Mouse (Mus musculus) intestine, embryonic 14.5 days (tissue): ENCODE measurements at regions not wholly inside any gene's neighbourhood (a gene's known extent, or its start where the extent isn't known, plus 50 kb on each side); places are given as distances from the start of the nearest gene placed in this dataset.

Source experiments
- ATAC-seq: fragments of 200-750 bp; cut with Nextera tagmentation; replicated peaks from 2 replicates; pipeline ENCODE4 v1.8.0; 2017; ENCODE audit warnings: low read depth, moderate number of reproducible peaks, moderate TSS enrichment, moderate library complexity; ENCODE audit not compliant: low FRiP score, low TSS enrichment
- DNase-seq: peaks from one replicate; pipeline ENCODE4 v3.0.0-alpha.2; 2018; ENCODE audit warnings: low spot score
- H3K27ac ChIP-seq: fragments of 300-500 bp; sonication (generic); 2 replicates; pipeline ENCODE4 v1.5.1; 2014; ENCODE audit warnings: low read depth, mild to moderate bottlenecking, control low read depth
- H3K27me3 ChIP-seq: fragments of 300-500 bp; sonication (generic); replicated peaks from 2 replicates; pipeline ENCODE4 v1.6.1; 2014; ENCODE audit warnings: low read length, control low read depth; ENCODE audit not compliant: control insufficient read depth, insufficient read depth
- H3K36me3 ChIP-seq: fragments of 300-500 bp; sonication (generic); 2 replicates; pipeline ENCODE4 v1.6.1; 2014; ENCODE audit warnings: low read length, control low read depth; ENCODE audit not compliant: control insufficient read depth, insufficient read depth
- H3K4me1 ChIP-seq: fragments of 300-500 bp; sonication (generic); replicated peaks from 2 replicates; pipeline ENCODE4 v1.6.1; 2014; ENCODE audit warnings: low read length, control low read depth, mixed read lengths; ENCODE audit not compliant: control insufficient read depth, insufficient read depth
- H3K4me2 ChIP-seq: fragments of 300-500 bp; sonication (generic); 2 replicates; pipeline ENCODE4 v1.6.1; 2014; ENCODE audit warnings: low read length
- H3K4me3 ChIP-seq: fragments of 300-500 bp; sonication (generic); 2 replicates; pipeline ENCODE4 v1.5.1; 2014; ENCODE audit warnings: low read depth, low read length, control low read depth, mixed read lengths
- H3K9ac ChIP-seq: fragments of 300-500 bp; sonication (generic); 2 replicates; pipeline ENCODE4 v1.6.1; 2014; ENCODE audit warnings: mild to moderate bottlenecking, low read length
- H3K9me3 ChIP-seq: fragments of 300-500 bp; sonication (generic); 2 replicates; pipeline ENCODE4 v1.6.1; 2016; ENCODE audit warnings: low read length, control low read depth; ENCODE audit not compliant: control insufficient read depth
- WGBS: fragments of 180-500 bp; shearing (Covaris S2); extraction: QIAGEN DNeasy Blood & Tissue Kit; methylation state at CpG from one replicate; pipeline ENCODE4 v1.1.7; 2014; 5-methylcytosine and 5-hydroxymethylcytosine counted together

DNA sequence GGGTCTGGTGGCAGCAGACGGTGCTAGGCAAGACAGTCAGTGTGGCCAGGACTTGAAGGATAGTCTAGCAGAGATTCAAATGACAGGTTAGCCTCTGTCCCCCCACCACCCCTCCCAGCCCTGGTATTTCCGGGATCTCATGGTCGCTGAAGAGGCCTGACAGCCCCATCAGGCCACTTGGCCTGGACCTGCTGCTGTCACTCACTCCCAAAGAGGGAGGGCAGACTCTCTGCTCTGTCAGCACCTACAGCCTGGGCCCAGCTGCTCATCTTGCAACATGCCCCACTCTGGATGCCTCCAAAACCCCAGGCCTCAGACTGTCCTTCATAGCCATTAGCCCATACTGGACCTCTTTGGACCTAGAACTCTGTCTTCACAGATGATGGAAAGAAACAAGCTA is 89.0 kb downstream of the Ephb3 start:
- DNase-seq, result no peak
- Histone ChIP-seq H3K4me1 (peaks cover 40% of the 10 kb centered on the region), H3K9ac (no peak overlapping the region), H3K36me3 (no peaks in the 10 kb centered on the region), H3K4me3 (no peak overlapping the region), H3K27ac (no peak overlapping the region), H3K27me3 (no peaks in the 10 kb centered on the region), H3K9me3 (no peaks in the 10 kb centered on the region), H3K4me2 (no peak overlapping the region)
- 35% methylated on average over 3 of the region's 3 CpGs for WGBS
- no peak for ATAC-seq

DNA sequence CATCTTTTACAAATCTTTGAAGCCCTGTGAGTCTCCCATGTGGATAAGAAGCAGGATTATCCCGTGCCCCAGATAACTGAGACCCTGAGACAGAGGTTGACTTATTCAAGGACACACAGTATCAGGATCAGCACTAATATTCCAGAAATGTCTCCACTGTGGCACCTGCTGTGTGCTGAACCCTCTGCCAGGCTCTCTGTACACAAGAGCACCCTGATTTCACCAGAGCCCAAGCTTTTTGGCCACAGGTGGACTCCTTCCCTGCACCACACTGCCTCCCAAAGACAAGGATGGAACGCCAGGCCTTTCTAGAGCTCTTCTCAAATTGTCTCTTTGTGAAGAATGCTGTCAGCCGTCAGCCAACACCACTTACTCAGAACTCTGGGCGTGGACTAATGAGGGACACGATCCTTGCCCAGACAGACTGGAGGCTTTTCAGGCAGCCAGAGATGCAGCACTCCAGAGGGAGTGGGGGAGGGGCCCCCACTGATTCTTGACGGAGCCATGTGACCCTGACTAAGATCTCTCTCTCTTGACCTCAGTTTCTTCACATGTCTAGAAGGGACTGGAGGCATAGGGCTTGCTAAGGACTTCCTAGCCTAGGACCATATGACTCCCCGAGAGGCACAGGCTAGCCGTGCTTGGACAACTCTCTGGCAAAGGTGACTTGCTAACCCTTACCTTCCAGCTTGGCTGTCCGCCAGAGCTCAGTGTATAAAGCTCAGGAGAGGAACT is 90.3 kb downstream of the Ephb3 start:
- Histone ChIP-seq H3K27ac (no peak overlapping the region), H3K4me3 (no peak overlapping the region), H3K9me3 (no peaks in the 10 kb centered on the region), H3K36me3 (no peaks in the 10 kb centered on the region), H3K9ac (no peak overlapping the region), H3K4me1 (peaks cover 36% of the 10 kb centered on the region), H3K27me3 (no peaks in the 10 kb centered on the region), H3K4me2 (no peak overlapping the region)
- 22% methylated on average over 9 of the region's 9 CpGs for WGBS
- no peak for DNase-seq
- ATAC-seq, result peak; percentile 48; the same call in 1 of the 2 replicates

DNA sequence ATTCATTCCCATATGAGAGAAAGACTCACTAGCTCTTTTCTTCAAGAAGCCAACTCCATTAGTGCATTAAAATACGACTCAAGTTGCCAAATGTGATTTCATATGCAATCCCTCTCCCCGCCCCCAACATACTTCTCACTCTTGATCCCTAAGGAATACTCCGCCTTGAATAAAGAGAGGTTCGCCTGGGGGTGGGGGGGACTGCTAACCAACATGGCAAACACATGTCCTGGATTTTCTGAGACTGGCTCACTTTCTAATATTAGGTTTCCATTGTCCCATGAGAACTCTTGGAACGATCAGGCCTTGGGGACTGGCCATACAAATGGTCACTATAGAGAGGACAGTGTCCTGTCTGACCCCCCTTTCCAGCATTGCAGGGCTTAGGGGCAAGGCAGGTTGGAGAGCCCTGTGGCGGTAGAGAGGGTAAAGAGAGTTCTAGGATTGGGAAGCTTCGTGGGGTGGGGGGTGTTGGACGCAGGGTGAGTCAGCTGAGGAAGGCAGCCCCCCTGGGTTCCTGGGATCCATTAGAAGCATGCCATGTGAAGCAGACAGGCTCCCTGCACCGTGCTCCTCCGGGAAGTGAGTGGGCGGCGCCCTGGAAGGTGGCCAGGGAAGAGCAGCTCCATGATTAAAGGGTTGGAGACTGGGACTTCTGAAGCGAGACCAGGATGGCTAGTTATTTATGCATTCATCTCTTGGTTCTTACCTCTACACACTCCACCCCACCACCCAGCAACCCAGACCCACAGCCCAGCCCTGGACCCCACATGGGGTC is 91.6 kb downstream of the Ephb3 start:
- Histone ChIP-seq H3K4me2 (no peak overlapping the region), H3K27me3 (no peaks in the 10 kb centered on the region), H3K36me3 (no peaks in the 10 kb centered on the region), H3K9ac (no peak overlapping the region), H3K4me3 (no peak overlapping the region), H3K4me1 (peaks cover 36% of the 10 kb centered on the region), H3K9me3 (no peaks in the 10 kb centered on the region), H3K27ac (no peak overlapping the region)
- DNase-seq (no peak), ATAC-seq (no peak)
- 64% methylated on average over 13 of the region's 13 CpGs for WGBS

DNA sequence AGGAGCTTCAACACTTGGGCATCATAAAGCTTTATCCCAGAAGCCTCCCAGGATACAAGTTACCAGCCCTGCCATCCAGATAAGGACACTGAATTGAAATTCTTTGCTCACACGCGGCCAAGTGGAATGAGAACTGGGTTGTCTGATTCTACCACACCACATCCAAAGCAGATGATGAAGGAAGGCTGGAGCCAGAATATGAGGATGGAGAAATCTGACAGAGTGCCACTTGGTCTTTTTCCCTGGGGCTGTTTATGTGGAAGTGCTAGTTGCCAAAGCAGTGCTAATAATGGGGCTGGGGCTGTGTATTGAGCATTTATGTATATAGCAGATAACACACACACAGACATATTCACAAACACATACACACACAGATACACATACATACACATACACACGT is 92.2 kb downstream of the Ephb3 start:
- Histone ChIP-seq H3K27ac (no peak overlapping the region), H3K9me3 (no peaks in the 10 kb centered on the region), H3K27me3 (no peaks in the 10 kb centered on the region), H3K4me1 (peaks cover 36% of the 10 kb centered on the region), H3K9ac (no peak overlapping the region), H3K4me3 (no peak overlapping the region), H3K36me3 (no peaks in the 10 kb centered on the region), H3K4me2 (no peak overlapping the region)
- ATAC-seq (no peak), DNase-seq (no peak)
- 77% methylated on average over 3 of the region's 3 CpGs for WGBS

DNA sequence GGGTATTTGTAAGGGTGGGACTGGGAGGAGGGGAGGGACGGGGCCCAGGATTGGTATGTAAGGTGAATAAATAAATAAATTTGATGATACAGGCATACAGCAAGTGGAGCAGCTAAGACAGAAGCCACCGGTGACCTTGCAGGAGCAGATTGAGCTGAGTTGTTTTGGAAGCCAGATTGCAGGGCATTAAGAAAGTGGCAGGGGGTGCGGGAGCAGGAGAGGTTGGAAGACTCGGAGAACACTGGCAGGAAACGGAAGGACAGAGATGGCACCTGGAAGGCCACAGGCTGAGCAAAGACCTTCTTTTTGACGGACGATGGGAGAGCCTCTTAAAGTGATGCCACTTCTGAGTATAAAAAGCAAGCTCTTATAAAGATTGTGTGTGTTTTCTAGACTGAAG is 94.3 kb downstream of the Ephb3 start:
- Histone ChIP-seq H3K4me1 (peaks cover 24% of the 10 kb centered on the region), H3K9ac (no peak overlapping the region), H3K36me3 (no peaks in the 10 kb centered on the region), H3K27ac (no peak overlapping the region), H3K4me3 (no peak overlapping the region), H3K9me3 (no peaks in the 10 kb centered on the region), H3K4me2 (no peak overlapping the region), H3K27me3 (no peaks in the 10 kb centered on the region)
- WGBS, result 72% methylated on average over 7 of the region's 7 CpGs
- ATAC-seq, result no peak
- no peak for DNase-seq

DNA sequence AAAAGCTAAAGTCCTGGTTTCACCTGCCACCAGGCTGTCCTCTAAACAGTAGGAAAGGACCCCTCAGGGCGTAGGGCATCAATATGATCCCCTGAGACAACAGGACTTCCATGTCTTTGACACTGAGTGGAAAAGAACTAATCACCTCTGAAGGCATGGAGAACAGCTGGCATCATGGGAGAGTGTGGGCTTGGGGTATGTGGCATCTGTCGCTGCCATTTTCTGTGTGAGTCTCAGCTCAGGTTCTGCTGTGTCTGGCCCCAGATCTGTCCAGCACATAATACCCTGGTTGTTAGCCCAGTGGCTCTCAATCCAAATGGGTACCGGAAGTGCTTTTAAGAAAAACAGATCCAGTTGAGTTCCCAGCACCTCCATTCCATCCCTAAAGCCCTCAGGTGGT is 101.3 kb downstream of the Ephb3 start:
- Histone ChIP-seq H3K4me2 (no peak overlapping the region), H3K27me3 (no peaks in the 10 kb centered on the region)

DNA sequence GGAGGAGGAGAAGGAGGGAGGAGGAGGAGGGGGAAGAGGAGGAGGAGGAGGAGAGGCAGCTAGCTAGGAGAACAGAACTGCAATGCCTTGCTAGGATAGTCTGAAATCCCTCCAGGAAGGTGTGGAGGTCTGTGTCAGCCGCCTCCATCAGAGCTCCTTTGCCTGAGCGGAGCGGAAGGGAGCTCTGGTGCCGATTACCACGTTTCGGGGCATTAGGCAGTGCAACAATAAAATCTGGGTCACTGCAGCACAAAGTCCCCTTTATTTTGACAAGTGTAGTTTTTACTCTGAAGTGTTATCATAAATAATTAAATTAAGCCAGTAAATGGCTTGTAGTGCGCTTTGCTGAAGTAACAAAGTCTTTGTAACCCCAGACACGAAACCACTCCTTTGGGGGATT is 104.0 kb downstream of the Ephb3 start:
- Histone ChIP-seq H3K27ac (no peak overlapping the region), H3K9ac (no peak overlapping the region), H3K9me3 (no peaks in the 10 kb centered on the region), H3K4me2 (no peak overlapping the region), H3K27me3 (no peaks in the 10 kb centered on the region), H3K4me1 (peaks cover 17% of the 10 kb centered on the region), H3K36me3 (no peaks in the 10 kb centered on the region), H3K4me3 (no peak overlapping the region)
- no peak for ATAC-seq
- 67% methylated on average over 8 of the region's 8 CpGs for WGBS
- no peak for DNase-seq

More for the DNA sequence above, 101.3 kb downstream of the Ephb3 start:
- Histone ChIP-seq H3K27ac (no peak overlapping the region), H3K36me3 (no peaks in the 10 kb centered on the region), H3K4me3 (no peak overlapping the region), H3K9ac (no peak overlapping the region), H3K4me1 (peaks cover 11% of the 10 kb centered on the region), H3K9me3 (no peaks in the 10 kb centered on the region)
- ATAC-seq (no peak), DNase-seq (no peak)
- WGBS, result 92% methylated on average over 3 of the region's 3 CpGs

DNA sequence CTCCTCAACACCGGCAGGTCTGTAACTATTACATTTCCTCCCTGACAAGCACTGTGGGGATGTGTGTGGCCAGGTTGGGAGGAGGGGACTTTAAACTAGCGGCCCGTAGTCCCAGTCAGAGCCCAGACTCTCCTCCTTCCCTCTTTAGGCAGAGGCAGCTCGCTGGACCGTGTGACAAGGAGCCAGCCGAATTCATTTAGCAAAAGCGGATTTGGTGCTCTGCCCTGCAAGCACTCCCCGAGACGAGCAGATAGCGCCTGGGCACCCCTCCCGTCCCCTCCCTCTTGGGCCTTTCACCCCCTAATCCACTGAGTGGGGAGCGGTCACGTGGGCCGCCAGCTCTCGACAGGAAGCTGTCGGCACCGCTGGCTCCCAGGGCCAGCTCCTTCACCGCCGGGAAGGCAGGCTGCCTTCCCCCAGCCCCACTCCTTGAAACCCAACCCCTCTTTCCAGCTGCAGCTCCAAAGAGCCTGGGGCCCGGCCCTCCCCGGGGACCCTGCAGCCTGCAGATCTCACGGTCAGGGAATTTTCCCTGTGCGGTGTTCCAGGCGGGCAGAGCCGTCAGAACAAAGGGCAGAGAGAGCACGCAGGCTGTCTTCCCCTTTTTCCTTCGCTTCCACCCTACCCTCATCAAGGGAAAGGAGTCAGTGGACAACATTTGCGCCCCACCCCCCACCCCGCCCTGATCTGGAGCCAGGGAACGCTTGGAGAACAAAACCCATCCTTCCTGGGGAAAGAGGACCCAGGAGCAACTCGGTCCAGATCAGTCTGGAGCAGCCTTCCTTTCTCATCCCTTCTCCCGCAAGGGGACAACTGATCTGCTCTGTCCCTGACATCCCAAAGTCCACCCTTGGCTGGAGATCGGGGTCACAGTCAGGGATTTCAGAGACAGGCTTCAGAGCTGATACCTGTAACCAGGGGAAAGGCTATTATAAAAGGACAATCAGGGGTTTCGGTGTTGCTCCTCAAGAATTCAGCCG is 106.4 kb downstream of the Ephb3 start:
- no peaks in the 10 kb centered on the region for H3K27me3 ChIP-seq
- H3K9me3 ChIP-seq, result no peaks in the 10 kb centered on the region
- peak overlapping the region; percentile 66 for H3K4me2 ChIP-seq
- peaks cover 22% of the 10 kb centered on the region for H3K4me1 ChIP-seq
- no peaks in the 10 kb centered on the region for H3K36me3 ChIP-seq
- peak overlapping the region; percentile 24 for H3K4me3 ChIP-seq
- peak overlapping the region; percentile 91 for H3K27ac ChIP-seq
- peak overlapping the region; percentile 48 for H3K9ac ChIP-seq
- DNase-seq, result peak; percentile 87
- WGBS, result 4% methylated on average over 35 of the region's 35 CpGs
- peak; percentile 88 for ATAC-seq
